Mouse (Mus musculus) CD8-positive naive resting alpha-beta T cell, adult 57 days (primary cell): ENCODE measurements around the gene Src. TPM values are rescaled to one million over a fixed set of nuclear protein-coding genes. Genes with fewer than 3 reads are reported as not detected.

Experiments
- total RNA-seq: library from RNA; stranded (reverse); gene quantifications from one replicate; pipeline ENCODE4 v1.2.4, GENCODE M21; 2023

Src gene
- total RNA-seq: 0.70 TPM

GRCm38 (mm10) chr2:157418206-157418605, at the start of gene Src:
TSS of gene Src (plus strand) at chr2:157418444.

Other genes with a start within 250 kb of the Src start
- 31.5 TPM for gene Rbl1, start 213.9 kb upstream of the Src start, total RNA-seq
- 130 TPM for gene Rpn2, start 139.4 kb upstream of the Src start, total RNA-seq
- gene Mroh8, start 138.9 kb upstream of the Src start, total RNA-seq: 0.83 TPM
- not detected for gene Ghrh, start 70.9 kb upstream of the Src start, total RNA-seq
- 30.8 TPM for gene Manbal, start 50.9 kb upstream of the Src start, total RNA-seq
- not detected for gene Nnat, start 141.6 kb downstream of the Src start, total RNA-seq
- 23.7 TPM for gene Blcap, start 152.8 kb downstream of the Src start, total RNA-seq